Mouse (Mus musculus): Measurements from ENCODE around the gene Atxn7l1.
"Not testable (repeated sequence)": the region's sequence is repeated elsewhere in the genome, so short reads cannot be mapped to it uniquely, and the experiment has no call there.

Gene Atxn7l1

DNA sequence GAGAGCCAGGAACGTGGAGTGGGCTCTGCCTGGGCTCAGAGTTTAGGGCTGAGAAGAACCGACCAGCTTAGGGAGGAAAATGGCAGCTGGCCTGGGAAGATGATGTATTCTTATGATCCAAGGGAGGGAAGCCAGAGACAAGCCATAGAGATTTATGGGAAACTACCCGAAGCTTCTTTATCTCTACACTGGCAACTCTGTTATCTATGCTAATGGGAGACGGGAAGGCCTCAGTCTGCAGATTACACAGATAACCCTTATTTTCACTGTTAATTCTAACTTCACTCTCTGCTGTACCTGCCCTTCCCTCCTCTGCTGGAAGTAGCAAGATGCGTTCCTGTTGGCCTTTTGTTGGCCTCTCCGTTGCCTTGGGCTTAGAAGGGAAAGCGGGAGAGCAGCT is 5.6 kb downstream of the Atxn7l1 start:
- no peak for DNase-seq (ENCODE audit: low spot score in 2 of 2)

DNA sequence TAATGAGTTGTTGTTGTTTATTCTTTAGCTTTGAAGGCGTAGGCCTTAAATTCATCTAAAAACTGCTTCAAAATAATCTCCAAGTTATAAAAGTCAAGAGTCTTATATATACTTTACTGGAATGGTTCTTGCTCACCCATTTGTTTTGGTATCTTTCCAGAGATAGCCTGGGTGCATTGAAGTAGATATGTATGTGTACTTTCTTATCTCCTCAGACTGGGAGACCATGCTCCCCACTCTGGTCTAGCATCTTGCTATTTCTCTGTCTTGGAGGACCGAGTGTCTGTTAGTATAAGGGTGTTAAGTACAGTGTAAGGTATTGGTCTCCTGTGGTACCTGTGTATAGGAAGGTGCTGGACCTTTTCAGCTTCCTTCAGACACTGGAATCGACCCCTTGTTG is 6.4 kb downstream of the Atxn7l1 start:
- DNase-seq (ENCODE audit: low spot score in 2 of 2), result no peak

DNA sequence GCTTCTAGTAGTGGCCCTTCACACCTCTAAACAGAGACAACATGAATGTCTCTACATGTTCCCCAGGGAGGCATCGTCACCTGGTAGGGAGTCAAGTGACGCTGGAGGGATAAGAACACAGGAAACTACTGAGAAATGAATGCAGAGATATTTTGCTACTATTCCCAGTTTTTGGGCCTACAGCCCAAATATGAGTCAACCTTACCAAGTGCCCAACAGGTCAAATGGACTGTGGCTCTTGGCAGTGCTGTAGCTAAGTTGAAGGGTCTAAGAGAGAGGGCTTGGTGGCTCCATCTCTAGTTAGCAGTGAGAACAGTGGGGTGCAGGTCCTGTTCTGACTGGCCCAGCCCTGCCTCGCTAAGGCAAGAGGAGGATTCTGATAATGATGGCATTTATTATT is 7.2 kb downstream of the Atxn7l1 start:
- DNase-seq (ENCODE audit: low spot score in 2 of 2), result no peak

DNA sequence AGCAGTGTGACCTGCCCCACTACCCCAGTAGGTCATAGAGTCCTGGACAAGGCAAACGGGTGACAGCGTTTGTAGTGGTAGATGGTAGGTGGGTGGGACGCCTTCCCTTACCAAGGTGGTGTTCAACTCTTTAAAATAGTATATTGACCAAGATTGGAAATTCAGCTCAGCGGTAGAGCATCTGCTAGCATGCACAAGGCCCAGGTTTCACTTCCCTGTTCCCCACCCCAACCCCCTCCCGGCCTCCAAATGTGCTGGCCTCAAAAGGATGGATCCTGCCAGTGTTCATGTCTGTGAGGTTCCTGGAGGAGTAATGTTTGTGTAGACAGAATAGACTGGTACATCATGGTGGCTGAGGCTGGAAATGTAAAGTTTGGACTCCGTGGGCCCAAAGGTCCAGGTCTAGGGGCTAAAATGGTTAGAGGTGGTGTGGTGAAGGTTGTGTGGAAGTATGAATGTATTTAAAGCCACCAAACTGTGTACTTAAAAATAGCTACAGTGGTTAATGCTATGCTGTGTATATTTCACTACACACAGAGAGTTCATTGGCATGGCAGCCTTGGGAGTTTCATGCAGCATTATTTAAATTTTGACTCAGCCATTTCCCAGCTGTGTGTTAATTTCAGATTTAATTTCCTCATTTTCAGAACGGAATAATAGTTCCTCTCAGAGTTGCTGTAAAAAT is 9.0 kb downstream of the Atxn7l1 start:
- DNase-seq (ENCODE audit: low spot score in 2 of 2), result no peak

DNA sequence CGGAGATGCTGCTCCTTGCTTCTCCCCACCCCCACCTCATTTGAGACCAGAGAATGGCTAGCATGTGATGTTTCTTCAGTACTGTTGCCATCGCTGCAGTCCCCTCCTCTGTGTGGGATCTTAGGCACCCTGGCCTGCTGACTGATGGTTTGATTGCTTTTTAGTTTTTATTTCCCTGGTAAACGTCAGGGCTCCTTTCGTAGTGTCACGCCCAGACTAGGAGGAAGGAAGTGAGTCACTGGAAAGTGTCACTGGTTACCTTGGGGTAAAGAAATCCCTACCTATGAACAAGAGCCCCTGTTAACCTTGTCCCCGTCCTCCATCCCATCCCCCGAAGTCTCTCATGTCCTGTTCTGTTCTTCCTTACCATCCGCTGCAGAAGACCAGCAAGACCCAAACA is 10.8 kb downstream of the Atxn7l1 start:
- no peak for DNase-seq (ENCODE audit: low spot score in 2 of 2)

DNA sequence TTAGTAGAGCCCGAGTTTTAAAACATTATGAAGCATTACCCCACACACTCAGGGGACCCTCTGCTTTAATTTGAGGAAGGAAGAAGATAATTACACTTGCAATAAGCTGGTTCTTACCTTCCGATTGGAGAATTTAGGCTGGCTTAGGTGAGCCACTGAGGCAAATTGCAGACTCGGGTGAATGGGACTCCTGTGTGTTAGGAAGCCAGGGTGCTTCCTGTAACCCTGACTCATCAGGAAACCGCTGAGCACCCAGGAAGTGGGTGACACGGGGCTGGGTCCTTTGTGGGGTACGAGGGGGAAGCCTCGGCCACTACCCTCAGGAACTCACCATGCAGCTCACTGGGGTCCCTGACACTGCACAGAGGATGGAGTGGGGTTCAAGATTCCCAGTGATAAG is 12.9 kb downstream of the Atxn7l1 start:
- DNase-seq (ENCODE audit: low spot score in 2 of 2), result no peak

DNA sequence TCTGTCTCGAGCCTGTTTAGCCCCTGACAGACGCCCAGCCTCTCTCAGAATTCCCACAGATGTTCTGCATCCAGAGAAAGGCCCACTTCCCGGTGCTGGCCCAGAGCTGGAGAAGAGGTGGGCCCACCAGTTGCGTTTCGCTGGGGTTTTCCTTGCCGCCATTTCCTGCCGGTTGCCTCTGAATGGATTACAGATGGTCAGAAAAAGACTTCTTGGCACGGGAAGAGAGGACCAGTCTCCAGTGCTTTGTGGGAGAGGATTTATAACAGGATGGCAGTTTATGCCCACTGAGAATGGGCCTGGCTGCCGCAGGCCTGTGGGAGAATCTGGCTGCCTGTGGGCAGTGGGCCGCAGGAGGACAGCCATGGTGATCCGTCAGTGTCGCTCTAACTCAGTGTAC is 15.0 kb downstream of the Atxn7l1 start:
- peak in 1 of 2 experiments; percentile 38 for DNase-seq (ENCODE audit: low spot score in 2 of 2)

DNA sequence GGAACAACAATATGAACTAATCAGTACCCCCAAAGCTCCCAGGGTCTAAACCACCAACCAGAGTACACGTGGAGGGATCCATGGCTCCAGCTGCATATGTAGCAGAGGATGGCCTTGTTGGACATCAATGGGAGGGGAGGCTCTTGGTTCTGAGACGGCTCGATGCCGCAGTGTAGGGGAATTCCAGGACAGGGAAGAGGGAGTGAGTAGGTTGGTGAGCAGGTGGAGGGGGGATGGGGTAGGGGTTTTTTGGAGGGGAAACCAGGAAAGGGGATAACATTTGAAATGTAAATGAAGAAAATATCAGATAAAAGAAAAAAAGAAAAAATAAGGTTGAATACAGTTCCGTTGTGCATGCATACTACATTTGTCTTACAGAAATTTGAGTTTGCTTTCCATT is 16.5 kb downstream of the Atxn7l1 start:
- not testable (repeated sequence) for DNase-seq (ENCODE audit: low spot score in 2 of 2)

DNA sequence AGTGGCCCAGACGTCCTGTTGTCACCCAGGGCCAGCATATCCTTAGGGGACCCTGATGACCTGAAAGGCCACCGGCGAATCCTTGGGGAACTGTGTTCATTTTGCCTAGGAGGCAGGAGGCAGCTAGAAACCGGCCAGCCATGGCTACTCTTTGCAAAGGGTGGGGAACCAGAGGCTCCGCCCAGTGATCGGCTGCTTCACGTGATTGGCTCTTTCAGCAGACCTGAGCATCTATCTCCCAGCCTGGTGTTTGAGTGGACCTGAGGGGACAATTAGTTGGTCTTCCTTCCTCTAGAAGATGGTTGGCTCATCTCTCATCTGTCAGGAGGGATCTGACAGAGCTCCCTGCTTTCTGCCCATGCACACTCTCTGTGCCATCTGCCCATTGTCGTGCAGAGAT is 19.2 kb downstream of the Atxn7l1 start:
- DNase-seq (ENCODE audit: low spot score in 2 of 2), result no peak

DNA sequence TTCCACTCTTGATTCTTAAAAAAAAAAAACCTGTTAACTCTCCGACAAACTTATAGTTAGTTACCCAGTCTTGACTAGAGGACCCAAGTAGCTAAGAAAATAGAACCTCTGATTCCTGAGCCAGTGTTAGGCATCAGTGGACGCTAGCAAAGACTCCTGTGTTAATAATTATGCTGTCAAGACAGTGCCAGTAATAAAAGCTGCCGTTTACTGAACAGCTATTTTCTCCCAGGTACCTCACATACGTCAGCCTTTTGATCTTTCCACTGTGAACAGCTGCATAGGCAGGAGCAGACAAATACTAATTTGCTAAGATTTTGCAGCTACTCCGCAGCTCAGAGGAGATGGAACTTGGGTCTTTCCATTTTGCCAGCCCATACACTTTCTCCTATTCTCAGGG is 20.1 kb downstream of the Atxn7l1 start:
- no peak for DNase-seq (ENCODE audit: low spot score in 2 of 2)

DNA sequence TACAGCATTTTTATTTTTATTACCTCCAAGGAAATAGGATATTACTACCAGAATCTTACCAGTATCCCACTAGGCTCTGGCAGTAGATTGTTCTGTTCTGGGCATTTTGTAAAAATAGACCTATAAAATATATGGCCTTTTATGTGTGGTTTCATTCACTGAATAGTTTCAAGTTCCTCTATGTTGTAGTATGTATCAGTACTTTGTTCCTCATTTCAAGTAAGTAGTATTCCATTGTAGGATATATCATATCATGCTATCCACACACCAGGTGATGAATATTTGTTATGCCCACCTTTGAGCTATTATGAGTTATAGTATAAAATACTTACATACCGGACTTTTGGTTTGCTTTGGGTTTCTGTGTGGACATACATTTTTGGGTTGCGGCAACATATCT is 21.0 kb downstream of the Atxn7l1 start:
- no peak for DNase-seq (ENCODE audit: low spot score in 2 of 2)

DNA sequence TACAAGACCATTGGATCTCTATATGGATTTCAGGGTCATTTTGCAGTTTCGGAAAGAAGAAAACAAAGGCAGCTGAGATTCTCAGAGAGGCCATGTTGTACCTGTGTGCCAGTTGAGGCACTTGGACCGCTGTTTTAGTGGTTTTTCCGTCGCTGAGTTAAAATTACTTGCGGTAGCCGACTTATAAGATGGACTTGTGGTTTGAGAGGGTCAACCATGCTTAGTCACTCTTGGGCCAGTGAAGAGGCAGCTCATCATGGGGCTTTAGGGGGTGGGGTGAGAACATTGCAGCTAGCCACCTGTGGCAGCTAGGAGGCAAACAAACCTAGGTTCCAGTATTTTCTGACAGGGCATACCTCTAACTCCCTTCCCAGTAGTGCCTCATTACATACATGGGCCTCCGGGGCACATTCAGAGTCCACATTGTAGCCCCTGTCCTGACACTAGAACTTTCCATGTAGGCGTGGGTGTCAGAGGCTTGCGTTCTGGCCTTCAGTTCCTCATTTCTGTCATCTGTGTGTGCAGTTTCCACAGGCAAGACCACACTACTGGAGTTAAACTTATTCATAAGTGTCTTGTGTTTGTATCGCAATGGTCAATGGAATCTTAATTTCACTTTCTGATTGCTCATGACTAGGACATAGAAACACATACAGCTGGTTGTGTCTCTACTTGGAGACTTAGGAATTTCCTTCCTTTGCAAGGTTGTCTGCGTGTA is 22.4 kb downstream of the Atxn7l1 start:
- no peak for DNase-seq (ENCODE audit: low spot score in 2 of 2)

DNA sequence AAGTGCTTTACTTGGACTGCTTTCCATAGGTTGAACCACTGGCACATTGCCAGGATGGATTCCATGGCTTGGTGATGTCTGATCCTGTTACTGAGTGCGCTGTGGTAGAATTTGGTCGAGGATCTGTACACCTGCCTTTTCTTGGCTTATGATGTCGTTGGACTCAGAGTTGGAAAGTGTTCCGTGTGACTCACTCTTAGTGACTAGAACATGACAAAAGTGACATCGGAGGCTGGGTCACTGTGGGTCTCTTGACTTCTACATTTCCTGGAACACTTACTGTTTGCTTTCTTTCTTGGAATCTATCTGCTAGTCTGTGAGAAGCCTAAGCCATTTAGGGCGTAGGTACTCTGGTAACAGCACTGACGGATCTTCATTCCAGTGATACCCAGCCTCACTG is 23.3 kb downstream of the Atxn7l1 start:
- no peak for DNase-seq (ENCODE audit: low spot score in 2 of 2)

DNA sequence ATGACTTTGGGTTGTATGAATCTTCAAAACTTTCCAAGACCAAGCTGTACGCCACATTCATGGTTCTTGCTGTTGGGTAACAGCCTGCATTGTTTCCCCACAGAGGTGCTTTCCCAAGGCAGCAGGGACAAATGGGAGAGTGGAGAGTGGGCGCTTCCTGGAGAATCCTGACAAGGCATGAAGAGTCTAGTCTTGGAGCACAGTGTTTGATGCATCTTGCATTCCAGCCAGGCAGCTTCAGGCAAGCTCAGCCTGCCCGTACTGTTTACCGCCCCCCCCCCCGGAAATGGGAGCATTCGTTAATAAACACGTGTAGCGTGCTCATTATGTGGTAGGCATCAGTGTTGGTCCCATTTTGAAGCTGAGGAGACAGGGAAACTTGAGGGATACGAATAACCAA is 25.4 kb downstream of the Atxn7l1 start:
- DNase-seq (ENCODE audit: low spot score in 2 of 2), result no peak

DNA sequence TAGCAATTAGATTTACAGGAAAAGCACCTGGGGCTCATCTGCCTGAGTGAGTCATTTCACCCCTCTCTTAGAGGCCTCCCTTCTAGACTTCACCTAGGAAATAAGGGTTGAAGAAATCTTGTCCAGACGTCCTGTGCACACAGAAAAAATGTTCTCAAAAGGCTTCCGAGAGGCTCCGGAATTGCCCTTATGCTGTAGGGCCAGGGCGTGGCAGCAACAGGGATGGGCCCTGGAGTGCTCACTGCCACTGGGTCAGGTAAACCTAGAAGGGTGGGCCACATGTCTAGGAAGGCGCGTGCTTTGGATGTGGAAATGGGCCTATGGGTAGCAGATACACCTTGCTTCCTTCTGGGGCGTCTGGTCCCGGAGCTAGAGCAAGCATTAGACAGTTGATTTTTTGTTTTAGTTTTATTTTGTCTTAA is 26.2 kb downstream of the Atxn7l1 start:
- DNase-seq (ENCODE audit: low spot score in 2 of 2), result no peak

DNA sequence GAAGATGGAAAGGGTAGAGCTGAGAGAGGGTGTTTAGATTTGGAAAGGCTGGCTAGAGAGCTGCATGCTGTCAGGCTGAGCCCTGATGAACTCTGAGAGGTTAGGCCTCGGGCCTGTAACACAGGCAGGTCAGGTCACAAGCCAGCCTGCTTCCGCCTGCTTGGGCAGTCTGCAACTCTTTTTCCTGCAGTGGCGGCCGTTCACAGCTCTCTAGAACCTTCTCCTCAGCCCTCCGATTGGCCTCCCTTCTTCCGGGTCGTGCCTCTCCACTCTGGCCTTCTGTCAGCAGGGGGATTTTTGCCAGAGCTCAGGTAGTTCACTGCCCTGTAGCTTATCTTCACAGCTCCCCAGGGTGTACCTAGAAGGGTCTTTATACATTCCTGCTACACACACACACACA is 26.7 kb downstream of the Atxn7l1 start:
- DNase-seq (ENCODE audit: low spot score in 2 of 2), result no peak

DNA sequence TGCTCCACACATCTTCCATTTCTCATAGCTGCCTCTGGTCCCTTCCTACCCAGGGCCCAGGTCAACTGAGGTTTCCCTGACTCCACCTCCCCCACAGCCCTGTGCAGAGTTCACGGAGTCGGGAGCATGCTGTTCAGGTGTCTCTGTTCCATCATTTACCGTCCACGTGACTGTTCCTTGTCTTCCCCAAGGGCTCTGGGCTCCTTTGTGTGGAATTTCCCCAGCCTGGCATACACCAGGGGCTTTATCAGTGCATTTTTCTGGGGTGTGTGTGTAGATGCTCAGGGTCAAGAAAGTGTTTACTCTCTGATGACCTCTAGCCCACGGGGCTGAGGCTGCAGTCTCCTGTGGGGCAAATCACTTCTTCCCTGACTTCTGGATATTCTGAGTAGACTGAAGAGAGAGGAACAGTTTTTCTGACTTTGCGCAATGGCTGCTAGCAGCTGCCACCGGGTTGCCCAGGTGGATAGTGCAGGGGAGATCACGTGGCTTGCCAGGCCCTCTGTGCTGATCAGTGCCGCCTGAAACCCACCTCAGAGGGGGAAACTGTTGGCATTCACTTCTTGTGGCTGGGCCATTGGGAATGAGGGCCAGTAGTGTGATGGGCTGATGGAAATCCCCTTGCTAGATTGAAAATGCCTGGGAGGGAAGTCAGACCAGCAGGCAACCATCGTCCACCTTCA is 27.3 kb downstream of the Atxn7l1 start:
- DNase-seq (ENCODE audit: low spot score in 2 of 2), result no peak

DNA sequence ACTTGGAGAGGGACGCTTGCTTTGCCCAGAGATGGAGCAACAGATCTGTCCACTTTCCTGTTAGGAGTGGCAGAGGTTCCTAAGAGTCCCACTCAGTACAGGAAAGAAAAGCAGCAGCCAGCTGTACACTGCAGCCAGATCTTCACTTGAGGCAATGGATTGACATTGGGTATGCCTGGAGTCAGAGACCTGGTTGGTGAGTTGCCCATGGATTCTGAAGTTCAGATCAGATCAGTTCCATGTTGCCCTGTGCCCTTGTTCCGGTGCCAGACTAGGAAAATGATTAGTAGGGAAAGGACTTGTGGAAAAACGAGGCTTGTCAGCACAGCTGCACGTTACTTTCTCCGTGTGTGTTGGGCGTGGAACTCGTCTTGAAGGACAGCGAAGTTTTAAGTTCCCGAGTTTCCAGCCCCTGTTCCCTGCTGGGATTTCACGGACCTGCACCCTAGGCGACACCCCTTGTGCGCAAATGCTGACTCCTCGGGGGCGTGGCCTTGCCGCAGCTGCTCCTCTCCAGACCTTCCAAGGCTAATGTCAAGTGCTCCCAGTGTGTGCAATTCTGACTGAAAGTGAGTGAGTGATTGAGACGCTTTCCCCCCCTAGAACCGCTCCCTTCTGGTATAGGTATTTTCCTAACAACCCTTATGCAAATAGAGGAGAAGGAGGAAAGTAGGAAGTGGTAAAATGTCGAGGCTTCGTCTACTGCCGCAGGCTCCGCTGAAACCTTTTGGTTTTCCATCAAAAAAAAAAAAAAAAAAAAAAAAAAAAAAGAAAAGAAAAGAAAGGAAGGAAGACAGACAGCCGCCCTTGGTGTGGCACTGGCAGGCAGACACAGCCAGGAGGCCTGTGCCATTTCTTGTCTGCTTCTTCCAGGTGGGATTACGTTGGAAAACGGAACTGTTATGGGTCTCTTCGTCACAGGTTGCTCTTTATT is 28.4 kb downstream of the Atxn7l1 start:
- no peak for DNase-seq (ENCODE audit: low spot score in 2 of 2)

DNA sequence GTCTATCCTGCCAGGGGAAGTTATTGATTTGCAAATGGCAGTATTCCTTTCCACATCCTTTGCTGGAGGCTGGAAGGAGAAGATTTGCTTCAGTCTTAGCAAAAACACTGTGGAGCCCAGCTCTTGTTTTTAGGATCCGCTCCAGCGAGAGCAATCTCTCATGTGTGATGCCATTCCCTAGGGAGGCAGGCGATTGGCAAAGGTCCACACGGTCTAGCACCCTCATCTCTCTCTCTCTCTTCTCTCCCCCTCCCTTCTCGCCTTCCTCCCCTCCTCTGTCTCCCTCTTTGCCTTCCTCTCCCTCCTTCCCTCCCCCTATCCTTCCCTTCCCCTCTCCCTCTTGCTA is 29.0 kb downstream of the Atxn7l1 start:
- DNase-seq (ENCODE audit: low spot score in 2 of 2), result no peak

DNA sequence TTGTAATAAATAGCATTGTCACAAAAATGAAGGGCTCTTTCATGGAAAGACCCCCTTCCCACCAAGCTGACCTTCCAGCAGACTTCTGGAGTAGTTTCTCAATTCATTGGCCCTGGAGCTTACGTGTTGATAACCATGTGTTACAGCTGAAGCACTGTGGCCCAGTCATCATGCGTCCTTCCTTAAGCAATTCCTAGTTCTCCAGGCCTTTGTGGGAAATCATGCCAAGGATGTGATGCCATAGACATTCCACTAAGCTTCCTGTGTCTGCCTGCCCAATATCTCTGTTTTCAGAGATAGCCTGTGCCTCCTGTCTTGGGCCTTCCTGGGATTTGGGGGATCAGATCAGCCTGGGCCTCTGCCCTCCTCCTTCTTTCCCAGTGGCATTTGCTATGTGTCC is 32.9 kb downstream of the Atxn7l1 start:
- no peak for DNase-seq (ENCODE audit: low spot score in 2 of 2)

DNA sequence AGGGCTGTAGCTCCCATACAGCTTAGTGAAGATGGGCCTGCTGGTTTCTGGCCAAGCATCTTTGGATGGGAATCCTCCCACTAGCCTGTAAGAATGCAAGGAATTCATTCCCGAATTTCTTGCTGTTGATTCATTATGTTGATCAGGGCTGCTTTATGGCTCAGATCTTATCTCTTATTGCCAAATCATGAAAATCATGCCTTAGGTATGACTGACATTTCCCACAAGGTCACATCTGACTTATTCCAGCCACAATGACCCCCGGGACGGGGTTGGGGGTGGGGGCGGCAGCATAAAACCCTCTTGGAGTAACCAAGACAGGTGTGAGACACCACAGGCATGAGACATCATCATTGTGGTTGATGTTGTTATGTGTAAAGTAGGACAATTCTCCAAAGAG is 34.4 kb downstream of the Atxn7l1 start:
- no peak for DNase-seq (ENCODE audit: low spot score in 2 of 2)

Data from cerebellum, postnatal 4 days (tissue).